Comparison of ENCODE assay signal across 8 mouse cellular contexts in the genomic region with DNA sequence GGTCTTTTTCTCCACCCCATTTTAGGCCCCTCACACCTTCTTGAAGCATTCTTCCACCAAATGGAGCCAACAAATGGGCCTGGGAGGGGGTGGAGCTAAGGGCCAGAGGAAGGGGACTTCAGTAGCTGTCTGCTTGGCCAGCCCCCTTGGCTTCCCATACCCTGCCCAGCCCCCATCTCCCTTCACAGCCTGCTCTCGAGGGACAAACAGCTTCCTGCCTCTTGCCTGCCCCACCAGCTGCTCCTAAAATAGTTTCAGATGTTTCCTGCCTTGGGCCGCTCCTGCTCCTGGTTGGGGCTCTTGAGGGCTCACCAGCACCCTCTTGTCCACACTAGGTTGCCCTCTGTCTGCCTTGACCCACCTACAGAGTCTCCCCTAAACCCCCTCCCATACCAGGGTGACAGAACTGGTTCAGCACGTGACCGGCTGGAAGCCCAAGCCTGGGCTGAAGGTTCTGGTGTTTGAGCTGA. TPM values are rescaled to one million over a fixed set of nuclear protein-coding genes. Genes with fewer than 3 reads are reported as not detected.
DNase-seq lines count a peak whose midpoint lies in the region; ATAC-seq lines count a peak whose summit lies in the region.

No protein-coding gene starts in this region.

- H3K36me3 ChIP-seq in intestine, embryonic 14.5 days (ENCODE audit: control insufficient read depth, insufficient read depth, low read length): 0 out of 2 replicates have a peak, but pooled peaks cover 5% of the 10 kb centered on the region
- H3K36me3 ChIP-seq in limb, embryonic 13.5 days: peaks cover 6% of the 10 kb centered on the region; the same call in 1 of the 2 replicates
- no peaks in the 10 kb centered on the region for H3K36me3 ChIP-seq in midbrain, embryonic 13.5 days
- no peaks in the 10 kb centered on the region for H3K36me3 ChIP-seq in stomach, embryonic 15.5 days

- no peaks in the 10 kb centered on the region for H3K9me3 ChIP-seq in intestine, embryonic 14.5 days (ENCODE audit: control insufficient read depth, low read length)
- no peaks in the 10 kb centered on the region for H3K9me3 ChIP-seq in limb, embryonic 13.5 days
- no peaks in the 10 kb centered on the region for H3K9me3 ChIP-seq in midbrain, embryonic 13.5 days
- H3K9me3 ChIP-seq in stomach, embryonic 15.5 days: no peaks in the 10 kb centered on the region

- H3K4me1 ChIP-seq in brown adipose tissue, adult 24 weeks (ENCODE audit: control insufficient read depth, insufficient read depth, insufficient read length, low read length): peaks cover 18% of the 10 kb centered on the region
- H3K4me1 ChIP-seq in intestine, embryonic 14.5 days (replicated peaks; ENCODE audit: control insufficient read depth, insufficient read depth, low read length): peaks cover 30% of the 10 kb centered on the region
- peaks cover 78% of the 10 kb centered on the region for H3K4me1 ChIP-seq in limb, embryonic 13.5 days
- peaks cover 33% of the 10 kb centered on the region for H3K4me1 ChIP-seq in midbrain, embryonic 13.5 days (replicated peaks)
- peaks cover 41% of the 10 kb centered on the region for H3K4me1 ChIP-seq in stomach, embryonic 15.5 days

- 19% methylated on average over 4 of the region's 4 CpGs for WGBS in intestine, embryonic 14.5 days
- WGBS in limb, embryonic 13.5 days: 0% methylated on average over 4 of the region's 4 CpGs
- WGBS in midbrain, embryonic 13.5 days: 51% methylated on average over 4 of the region's 4 CpGs
- WGBS in stomach, embryonic 15.5 days: 13% methylated on average over 4 of the region's 4 CpGs

- peak overlapping the region; percentile 100 for H3K27ac ChIP-seq in brown adipose tissue, adult 24 weeks (replicated peaks; ENCODE audit: low read depth, low read length)
- peak overlapping the region; percentile 100 for H3K27ac ChIP-seq in intestine, embryonic 14.5 days (ENCODE audit: low read depth)
- H3K27ac ChIP-seq in limb, embryonic 13.5 days: peak overlapping the region; percentile 100
- peak overlapping the region; percentile 57; the same call in 1 of the 2 replicates for H3K27ac ChIP-seq in midbrain, embryonic 13.5 days
- peak overlapping the region; percentile 100 for H3K27ac ChIP-seq in stomach, embryonic 15.5 days

- peak; percentile 33 for DNase-seq in cerebellum, adult 11-12 months
- no peak for DNase-seq in cerebellum, adult 18-20 months
- DNase-seq in intestine, embryonic 14.5 days (ENCODE audit: low spot score): peak; percentile 79

- H3K4me3 ChIP-seq in brown adipose tissue, adult 24 weeks (ENCODE audit: insufficient read depth, low read depth, low read length): peak overlapping the region; percentile 93
- peak overlapping the region; percentile 80 for H3K4me3 ChIP-seq in intestine, embryonic 14.5 days (ENCODE audit: low read depth, low read length)
- peak overlapping the region; percentile 88 for H3K4me3 ChIP-seq in limb, embryonic 13.5 days
- no peak overlapping the region for H3K4me3 ChIP-seq in midbrain, embryonic 13.5 days (replicated peaks)
- peak overlapping the region; percentile 77 for H3K4me3 ChIP-seq in stomach, embryonic 15.5 days (replicated peaks)

- peak; percentile 33 for ATAC-seq in granulocyte monocyte progenitor cell, adult 5-6 weeks (replicated peaks; ENCODE audit: poor library complexity, severe bottlenecking)
- peak; percentile 44 for ATAC-seq in intestine, embryonic 14.5 days (replicated peaks; ENCODE audit: low FRiP score, low TSS enrichment, low read depth)
- peak; percentile 55 for ATAC-seq in limb, embryonic 13.5 days (ENCODE audit: low FRiP score, low read depth)
- no peak for ATAC-seq in midbrain, embryonic 13.5 days
- ATAC-seq in stomach, embryonic 15.5 days (ENCODE audit: insufficient read depth, low FRiP score, low read depth): peak; percentile 44

- H3K27me3 ChIP-seq in intestine, embryonic 14.5 days (replicated peaks; ENCODE audit: control insufficient read depth, insufficient read depth, low read length): no peaks in the 10 kb centered on the region
- no peaks in the 10 kb centered on the region for H3K27me3 ChIP-seq in limb, embryonic 13.5 days
- peaks cover 25% of the 10 kb centered on the region for H3K27me3 ChIP-seq in midbrain, embryonic 13.5 days
- H3K27me3 ChIP-seq in stomach, embryonic 15.5 days (replicated peaks): no peaks in the 10 kb centered on the region

- H3K9ac ChIP-seq in intestine, embryonic 14.5 days (ENCODE audit: low read length): peak overlapping the region; percentile 74
- H3K9ac ChIP-seq in limb, embryonic 13.5 days: peak overlapping the region; percentile 88
- H3K9ac ChIP-seq in midbrain, embryonic 13.5 days (replicated peaks): 0 out of 2 replicates have a peak overlapping the region, but pooled peaks have one; percentile 10
- H3K9ac ChIP-seq in stomach, embryonic 15.5 days: peak overlapping the region; percentile 65; the same call in 1 of the 2 replicates

- H3K4me2 ChIP-seq in intestine, embryonic 14.5 days (ENCODE audit: low read length): peak overlapping the region; percentile 65
- H3K4me2 ChIP-seq in limb, embryonic 13.5 days (replicated peaks): peak overlapping the region; percentile 97
- H3K4me2 ChIP-seq in midbrain, embryonic 13.5 days (replicated peaks): peak overlapping the region; percentile 27
- H3K4me2 ChIP-seq in stomach, embryonic 15.5 days: peak overlapping the region; percentile 81

RNA-seq across cellular contexts. Expression of a gene that starts 0.6 kb away (rescaled TPM):
- polyA plus RNA-seq in brown adipose tissue, adult 24 weeks (2012; ENCODE audit: insufficient read depth, insufficient read length, missing spikeins): not detected in 2 replicates
- 0.47 TPM in 1 of 2 replicates, not detected in the other for total RNA-seq in granulocyte monocyte progenitor cell, adult 5-6 weeks (2014; fragmentation: Nextera tagmentation)
- total RNA-seq in granulocyte monocyte progenitor cell, adult 5-6 weeks (2017): not detected in 2 replicates
- 8.7 and 11.4 TPM in 2 replicates for polyA plus RNA-seq in intestine, embryonic 14.5 days (2014; fragmentation: Nextera tagmentation; extraction: Ambion mirVana)
- 11.3 and 13.2 TPM in 2 replicates for polyA plus RNA-seq in limb, embryonic 13.5 days (2015; fragmentation: Nextera tagmentation; extraction: Ambion mirVana)
- 0.66 and 1.3 TPM in 2 replicates for polyA plus RNA-seq in midbrain, embryonic 13.5 days (2015; fragmentation: Nextera tagmentation; extraction: Ambion mirVana)
- 6.1 and 6.9 TPM in 2 replicates for polyA plus RNA-seq in stomach, embryonic 15.5 days (2015; fragmentation: Nextera tagmentation; extraction: Ambion mirVana)

RNA-seq across cellular contexts. Expression of a gene that starts 2.2 kb away (rescaled TPM):
- polyA plus RNA-seq in brown adipose tissue, adult 24 weeks (2012; ENCODE audit: insufficient read depth, insufficient read length, missing spikeins): 5.1 and 5.5 TPM in 2 replicates
- total RNA-seq in granulocyte monocyte progenitor cell, adult 5-6 weeks (2014; fragmentation: Nextera tagmentation): 16.7 and 29.9 TPM in 2 replicates
- total RNA-seq in granulocyte monocyte progenitor cell, adult 5-6 weeks (2017): 18.6 and 23.2 TPM in 2 replicates
- polyA plus RNA-seq in intestine, embryonic 14.5 days (2014; fragmentation: Nextera tagmentation; extraction: Ambion mirVana): 58.7 and 62.4 TPM in 2 replicates
- polyA plus RNA-seq in limb, embryonic 13.5 days (2015; fragmentation: Nextera tagmentation; extraction: Ambion mirVana): 121 and 131 TPM in 2 replicates
- 13.2 and 13.5 TPM in 2 replicates for polyA plus RNA-seq in midbrain, embryonic 13.5 days (2015; fragmentation: Nextera tagmentation; extraction: Ambion mirVana)
- polyA plus RNA-seq in stomach, embryonic 15.5 days (2015; fragmentation: Nextera tagmentation; extraction: Ambion mirVana): 47.6 and 54.7 TPM in 2 replicates

RNA-seq across cellular contexts. Expression of a gene that starts 8.2 kb away (rescaled TPM):
- polyA plus RNA-seq in brown adipose tissue, adult 24 weeks (2012; ENCODE audit: insufficient read depth, insufficient read length, missing spikeins): 7.0 and 13.8 TPM in 2 replicates
- 79.1 and 88.9 TPM in 2 replicates for total RNA-seq in granulocyte monocyte progenitor cell, adult 5-6 weeks (2014; fragmentation: Nextera tagmentation)
- 21.4 and 33.4 TPM in 2 replicates for total RNA-seq in granulocyte monocyte progenitor cell, adult 5-6 weeks (2017)
- 48.0 and 51.1 TPM in 2 replicates for polyA plus RNA-seq in intestine, embryonic 14.5 days (2014; fragmentation: Nextera tagmentation; extraction: Ambion mirVana)
- polyA plus RNA-seq in limb, embryonic 13.5 days (2015; fragmentation: Nextera tagmentation; extraction: Ambion mirVana): 34.6 and 35.4 TPM in 2 replicates
- polyA plus RNA-seq in midbrain, embryonic 13.5 days (2015; fragmentation: Nextera tagmentation; extraction: Ambion mirVana): 3.5 and 4.7 TPM in 2 replicates
- 37.0 and 40.2 TPM in 2 replicates for polyA plus RNA-seq in stomach, embryonic 15.5 days (2015; fragmentation: Nextera tagmentation; extraction: Ambion mirVana)

RNA-seq across cellular contexts. Expression of a gene that starts 8.8 kb away (rescaled TPM):
- not detected in 2 replicates for polyA plus RNA-seq in brown adipose tissue, adult 24 weeks (2012; ENCODE audit: insufficient read depth, insufficient read length, missing spikeins)
- 3.0 TPM in 1 of 2 replicates, not detected in the other for total RNA-seq in granulocyte monocyte progenitor cell, adult 5-6 weeks (2014; fragmentation: Nextera tagmentation)
- total RNA-seq in granulocyte monocyte progenitor cell, adult 5-6 weeks (2017): 0.69 TPM in 1 of 2 replicates, not detected in the other
- 15.7 and 27.3 TPM in 2 replicates for polyA plus RNA-seq in intestine, embryonic 14.5 days (2014; fragmentation: Nextera tagmentation; extraction: Ambion mirVana)
- polyA plus RNA-seq in limb, embryonic 13.5 days (2015; fragmentation: Nextera tagmentation; extraction: Ambion mirVana): 18.2 and 18.6 TPM in 2 replicates
- polyA plus RNA-seq in midbrain, embryonic 13.5 days (2015; fragmentation: Nextera tagmentation; extraction: Ambion mirVana): 1.7 and 1.8 TPM in 2 replicates
- polyA plus RNA-seq in stomach, embryonic 15.5 days (2015; fragmentation: Nextera tagmentation; extraction: Ambion mirVana): 10.9 and 13.7 TPM in 2 replicates

RNA-seq across cellular contexts. Expression of a gene that starts 12.7 kb away (rescaled TPM):
- not detected in 2 replicates for polyA plus RNA-seq in brown adipose tissue, adult 24 weeks (2012; ENCODE audit: insufficient read depth, insufficient read length, missing spikeins)
- total RNA-seq in granulocyte monocyte progenitor cell, adult 5-6 weeks (2014; fragmentation: Nextera tagmentation): 0.62 and 5.3 TPM in 2 replicates
- not detected in 2 replicates for total RNA-seq in granulocyte monocyte progenitor cell, adult 5-6 weeks (2017)
- polyA plus RNA-seq in intestine, embryonic 14.5 days (2014; fragmentation: Nextera tagmentation; extraction: Ambion mirVana): 0.42 and 0.90 TPM in 2 replicates
- polyA plus RNA-seq in limb, embryonic 13.5 days (2015; fragmentation: Nextera tagmentation; extraction: Ambion mirVana): 0.68 and 1.2 TPM in 2 replicates
- 0.36 and 0.95 TPM in 2 replicates for polyA plus RNA-seq in midbrain, embryonic 13.5 days (2015; fragmentation: Nextera tagmentation; extraction: Ambion mirVana)
- polyA plus RNA-seq in stomach, embryonic 15.5 days (2015; fragmentation: Nextera tagmentation; extraction: Ambion mirVana): 0.46 and 1.1 TPM in 2 replicates

Comparison
In these comparisons a context has a peak if more than half of its experiments do, and no peak if none do; other contexts are left out.
1. DNase-seq: peak in cerebellum, adult 11-12 months (single experiment) and intestine, embryonic 14.5 days (single experiment); none in cerebellum, adult 18-20 months (0 of 2).
2. H3K4me2 ChIP-seq: peak in every context shown above with its lines; median percentile 97 in limb, embryonic 13.5 days; 81 in stomach, embryonic 15.5 days; 65 in intestine, embryonic 14.5 days; 27 in midbrain, embryonic 13.5 days.
3. H3K9ac ChIP-seq: peak in every context shown above with its lines; median percentile 88 in limb, embryonic 13.5 days; 74 in intestine, embryonic 14.5 days; 65 in stomach, embryonic 15.5 days; 10 in midbrain, embryonic 13.5 days.
4. Peak in every context shown above with its lines, with median percentiles within 50 percentile points of each other: H3K27ac ChIP-seq.